Mouse (Mus musculus) CD4-positive helper T cell, adult 2 months (primary cell): Measurements from ENCODE around the gene Lpar2.

Source experiments
- DNase-seq: peaks from one replicate; pipeline ENCODE4 v3.0.0-alpha.2; 2012; ENCODE audit warnings: low read depth, missing footprints, low spot score

The Lpar2 gene

DNA sequence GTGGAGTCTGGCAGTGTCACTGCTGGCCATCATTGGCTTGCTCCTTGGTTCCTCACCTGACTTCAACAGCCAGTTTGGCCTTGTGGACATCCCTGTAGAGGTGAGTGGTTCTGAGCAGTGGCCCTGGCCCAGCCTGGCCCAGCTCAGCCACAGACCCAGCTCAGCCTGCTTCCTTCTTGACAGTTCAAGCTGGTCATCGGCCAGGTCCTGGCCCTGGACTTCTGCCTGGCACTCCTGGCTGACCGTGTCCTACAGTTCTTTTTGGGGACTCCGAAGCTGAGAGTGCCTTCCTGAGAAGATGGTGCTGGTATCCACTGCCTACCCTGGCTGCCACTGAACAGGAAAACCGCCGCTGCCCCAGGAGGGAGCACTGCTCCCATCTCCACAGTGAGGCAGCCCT lies 15.0 kb upstream of the Lpar2 start:
- DNase-seq = no peak

DNA sequence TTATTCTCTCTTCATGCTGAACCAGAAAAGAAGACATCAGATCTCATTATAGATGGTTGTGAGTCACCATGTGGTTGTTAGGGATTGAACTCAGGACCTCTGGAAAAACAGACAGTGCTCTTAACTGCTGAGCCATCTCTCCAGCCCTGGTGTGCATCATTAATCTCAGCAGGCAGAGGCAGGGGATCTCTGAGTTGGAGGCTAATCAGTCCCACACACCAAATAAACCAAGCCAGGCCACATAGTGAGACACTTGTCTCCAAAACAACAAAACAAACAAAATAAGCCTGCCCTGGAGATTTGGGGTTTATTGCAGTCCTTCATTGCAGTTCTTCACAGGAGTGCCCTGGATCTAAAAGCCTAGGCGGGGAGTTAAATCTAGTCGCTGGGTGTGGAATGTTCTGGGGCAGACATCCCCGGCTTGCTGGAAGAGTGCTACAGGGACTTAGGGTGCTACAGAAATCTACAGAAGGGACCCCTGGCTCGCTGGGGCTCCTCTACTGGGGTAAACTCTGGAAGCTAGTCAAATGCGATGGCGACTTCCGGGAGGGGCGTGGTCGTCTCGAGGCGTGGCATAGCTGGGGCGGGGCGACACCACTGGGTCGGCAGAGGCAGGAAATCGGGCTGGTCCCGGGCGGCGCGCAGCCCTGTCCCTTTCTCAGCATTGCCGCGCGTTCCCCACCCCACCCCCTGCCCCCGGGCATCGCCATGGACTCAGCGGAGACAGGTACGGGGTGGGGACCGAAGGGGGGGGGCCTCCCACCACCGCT lies 13.9 kb upstream of the Lpar2 start, which contains the start of gene Gmip:
Gene Gmip, plus strand, starts transcription at position 586 of the 770 bp plus-strand sequence.
- DNase-seq = peak; percentile 91

DNA sequence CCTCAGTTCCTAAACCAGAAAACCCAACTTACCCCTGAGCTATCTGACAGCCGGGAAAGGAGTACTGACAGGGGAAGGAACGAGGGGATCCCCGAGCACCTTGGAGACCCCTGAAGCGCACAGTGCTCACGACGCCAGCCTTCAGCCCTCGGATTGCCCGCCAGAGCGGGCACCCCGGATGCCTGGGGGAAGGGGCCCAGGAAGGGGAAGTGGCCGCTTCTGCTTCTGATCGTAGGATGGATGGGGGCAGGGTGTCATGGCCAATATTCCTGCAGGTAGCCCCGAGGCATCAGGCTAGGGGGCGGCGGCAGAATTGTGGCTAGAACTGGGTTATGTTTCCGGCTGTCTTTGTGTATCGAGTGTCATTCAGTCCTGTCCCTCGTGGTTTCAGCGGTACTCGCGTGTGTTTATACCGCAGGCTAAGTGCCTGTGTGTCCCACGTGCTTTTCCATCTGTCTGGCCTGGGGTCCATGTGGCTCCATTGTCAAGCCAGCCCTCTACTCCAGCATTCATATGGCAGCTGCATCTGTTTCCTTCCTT lies 13.3 kb upstream of the Lpar2 start:
- peak; percentile 71 for DNase-seq

DNA sequence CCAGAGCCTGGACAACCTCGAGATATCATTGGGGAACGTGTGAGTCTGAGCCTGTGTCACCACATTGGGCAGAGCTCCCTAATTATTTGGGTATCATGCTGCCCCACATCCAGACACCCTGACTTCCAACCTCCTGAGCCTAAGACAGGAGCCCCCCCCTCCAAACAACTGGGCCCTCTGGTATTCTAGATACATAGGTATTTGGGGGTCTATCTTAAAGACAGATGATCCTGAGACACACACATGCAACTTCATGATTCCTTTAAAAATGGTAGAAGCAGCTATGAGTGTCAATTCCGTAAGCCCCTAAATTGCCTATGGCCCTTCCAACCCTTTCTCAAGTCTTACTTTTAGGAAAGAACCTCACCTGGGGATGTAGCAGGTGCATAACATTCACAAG lies 12.4 kb upstream of the Lpar2 start:
- DNase-seq = no peak

DNA sequence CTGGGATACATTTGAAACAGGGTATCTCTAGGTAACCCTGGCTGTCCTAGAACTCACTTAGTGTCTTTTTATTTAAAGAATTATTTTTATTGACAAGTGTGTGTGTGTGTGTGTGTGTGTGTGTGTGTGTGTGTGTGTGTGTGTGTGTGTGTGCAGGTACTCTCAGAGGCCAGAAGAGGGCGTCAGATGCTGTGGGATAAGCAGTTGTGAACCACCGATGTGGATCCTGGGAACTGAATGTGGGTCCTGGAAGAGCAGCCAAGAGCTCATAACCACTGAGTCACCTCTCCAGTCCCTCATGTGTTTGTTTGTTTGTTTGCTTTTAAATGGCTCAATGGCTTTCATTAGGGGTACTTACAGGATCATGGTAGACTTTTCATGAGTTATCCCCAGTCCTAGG lies 7.3 kb upstream of the Lpar2 start:
- no peak for DNase-seq

DNA sequence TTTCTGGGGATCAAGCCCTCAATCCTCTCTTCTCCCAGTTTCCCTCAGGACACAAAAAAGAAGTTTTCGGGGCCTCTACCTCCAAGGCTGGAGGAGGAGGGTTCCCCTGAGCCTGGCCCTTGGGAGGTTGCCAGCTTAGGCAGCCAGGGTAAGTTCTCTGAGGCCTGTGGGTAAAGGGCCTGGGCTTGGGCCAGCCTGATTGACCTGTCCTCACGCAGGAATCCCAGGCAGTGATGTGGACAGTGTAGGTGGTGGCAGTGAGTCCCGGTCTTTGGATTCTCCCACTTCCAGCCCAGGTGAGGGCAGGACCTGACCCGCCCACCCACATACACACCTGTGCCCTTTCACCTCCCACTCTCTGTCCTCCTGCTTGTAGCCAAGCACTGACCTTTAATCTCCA lies 6.8 kb upstream of the Lpar2 start:
- no peak for DNase-seq

DNA sequence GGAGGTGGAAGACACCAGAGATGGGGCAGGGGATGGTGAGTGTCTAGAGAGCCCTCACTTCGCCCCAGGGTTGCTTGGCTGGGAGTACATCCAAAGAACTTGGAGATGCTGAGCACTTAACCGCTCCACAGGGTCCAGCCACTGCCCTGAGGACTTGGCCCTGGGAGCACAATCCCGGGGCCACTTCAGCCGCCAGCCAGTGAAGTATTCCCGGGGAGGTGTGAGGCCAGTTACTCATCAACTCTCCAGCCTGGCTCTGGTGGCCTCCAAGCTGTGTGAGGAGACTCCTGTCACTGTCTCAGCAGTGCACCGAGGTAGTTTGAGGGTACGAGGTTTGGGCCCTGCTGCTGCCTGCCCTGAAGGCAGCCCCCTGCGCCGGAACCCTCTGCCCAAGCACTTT lies 1.8 kb upstream of the Lpar2 start:
- no peak for DNase-seq

DNA sequence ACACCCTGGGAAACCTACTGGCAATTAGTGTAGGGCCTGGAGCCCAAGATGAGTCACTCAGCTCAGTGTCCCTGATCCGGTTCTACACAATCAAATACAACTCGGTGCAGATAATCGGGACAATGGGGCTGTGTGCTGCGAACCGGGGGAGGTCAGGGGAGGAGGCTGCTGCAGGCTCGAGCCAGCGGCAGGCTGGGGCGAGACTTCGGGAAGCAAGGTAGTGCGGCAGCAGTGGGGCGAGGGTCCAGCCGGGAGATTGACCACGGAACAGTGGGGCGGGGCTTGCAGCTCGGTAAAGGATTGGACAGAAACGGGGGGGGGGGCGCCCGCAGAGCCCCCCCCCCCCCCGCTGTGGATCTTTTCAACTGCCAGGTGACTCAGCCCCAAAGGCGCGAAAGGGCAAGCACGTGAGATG lies 251 bp upstream of the Lpar2 start:
- no peak for DNase-seq

DNA sequence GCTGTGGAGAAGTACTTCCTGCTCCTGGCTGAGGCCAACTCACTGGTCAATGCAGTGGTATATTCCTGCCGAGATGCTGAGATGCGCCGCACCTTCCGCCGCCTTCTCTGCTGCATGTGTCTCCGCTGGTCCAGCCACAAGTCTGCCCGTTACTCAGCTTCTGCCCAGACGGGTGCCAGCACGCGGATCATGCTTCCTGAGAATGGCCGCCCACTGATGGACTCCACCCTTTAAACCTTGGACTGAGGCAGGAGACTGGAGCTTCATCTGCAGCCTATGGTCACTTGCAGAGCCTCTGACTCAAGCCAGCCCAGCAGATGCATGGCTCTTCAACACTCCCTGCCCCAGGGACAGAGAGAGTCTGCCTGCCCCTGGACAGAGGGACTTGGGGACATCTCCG lies 4.1 kb downstream of the Lpar2 start:
- no peak for DNase-seq

DNA sequence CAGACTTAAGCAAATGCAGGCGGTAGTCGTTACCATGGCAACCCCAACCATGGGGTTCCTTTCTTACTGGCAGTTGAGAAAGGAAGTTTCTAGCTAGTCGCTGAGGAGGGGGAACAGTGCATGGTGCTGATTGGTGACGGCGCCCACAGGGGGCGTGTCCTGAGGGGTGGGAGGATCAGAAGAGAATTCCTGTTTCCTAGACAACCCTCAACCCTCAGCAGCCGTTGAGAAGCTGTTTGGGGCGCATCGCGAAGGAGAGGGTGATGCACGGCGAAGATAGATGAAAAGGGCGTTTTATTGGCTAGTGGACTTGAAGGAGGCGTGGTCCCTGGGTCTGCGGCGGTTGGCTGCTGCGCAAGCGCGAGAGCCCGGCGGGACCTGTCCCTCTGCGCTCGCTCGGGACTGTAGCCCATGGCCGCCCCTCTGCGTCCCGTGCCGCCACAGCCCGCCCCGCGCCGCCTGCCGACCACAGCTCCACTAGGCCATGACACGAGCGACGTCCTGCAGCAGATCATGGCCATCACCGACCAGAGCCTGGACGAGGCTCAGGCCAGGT lies 10.1 kb downstream of the Lpar2 start, which contains the start of gene Pbx4:
Gene Pbx4, plus strand, starts transcription at position 194 of the 556 bp plus-strand sequence.
- peak; percentile 98 for DNase-seq

DNA sequence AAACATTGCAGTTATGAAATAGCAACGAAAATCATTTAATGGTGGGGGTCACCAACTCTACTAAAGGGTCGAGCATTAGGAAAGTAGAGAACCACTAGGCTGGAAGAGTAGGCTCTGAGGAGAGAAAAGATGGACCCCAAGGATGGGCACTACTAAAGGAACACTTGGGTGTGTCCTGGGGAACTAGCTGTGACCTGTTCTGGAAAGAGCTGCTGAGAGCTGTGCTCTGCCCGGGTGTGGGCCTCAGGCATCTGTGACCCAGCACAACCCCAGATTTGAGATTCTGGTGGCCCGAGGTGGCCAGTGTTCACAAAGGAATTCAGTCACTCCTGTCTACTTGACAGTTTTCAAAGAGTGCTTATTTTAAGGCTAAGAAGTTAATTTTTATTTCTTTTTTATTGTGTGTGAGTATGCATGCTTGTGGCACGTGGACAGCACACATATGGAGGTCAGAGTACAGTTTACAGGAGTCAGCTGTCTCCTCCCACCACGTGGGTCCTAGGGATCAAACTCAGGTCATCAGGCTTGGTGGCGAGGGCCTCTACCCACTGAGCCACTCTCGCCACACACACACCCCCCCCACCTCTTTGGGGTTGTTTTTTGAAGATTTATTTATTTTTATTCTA lies 14.9 kb downstream of the Lpar2 start:
- no peak for DNase-seq

DNA sequence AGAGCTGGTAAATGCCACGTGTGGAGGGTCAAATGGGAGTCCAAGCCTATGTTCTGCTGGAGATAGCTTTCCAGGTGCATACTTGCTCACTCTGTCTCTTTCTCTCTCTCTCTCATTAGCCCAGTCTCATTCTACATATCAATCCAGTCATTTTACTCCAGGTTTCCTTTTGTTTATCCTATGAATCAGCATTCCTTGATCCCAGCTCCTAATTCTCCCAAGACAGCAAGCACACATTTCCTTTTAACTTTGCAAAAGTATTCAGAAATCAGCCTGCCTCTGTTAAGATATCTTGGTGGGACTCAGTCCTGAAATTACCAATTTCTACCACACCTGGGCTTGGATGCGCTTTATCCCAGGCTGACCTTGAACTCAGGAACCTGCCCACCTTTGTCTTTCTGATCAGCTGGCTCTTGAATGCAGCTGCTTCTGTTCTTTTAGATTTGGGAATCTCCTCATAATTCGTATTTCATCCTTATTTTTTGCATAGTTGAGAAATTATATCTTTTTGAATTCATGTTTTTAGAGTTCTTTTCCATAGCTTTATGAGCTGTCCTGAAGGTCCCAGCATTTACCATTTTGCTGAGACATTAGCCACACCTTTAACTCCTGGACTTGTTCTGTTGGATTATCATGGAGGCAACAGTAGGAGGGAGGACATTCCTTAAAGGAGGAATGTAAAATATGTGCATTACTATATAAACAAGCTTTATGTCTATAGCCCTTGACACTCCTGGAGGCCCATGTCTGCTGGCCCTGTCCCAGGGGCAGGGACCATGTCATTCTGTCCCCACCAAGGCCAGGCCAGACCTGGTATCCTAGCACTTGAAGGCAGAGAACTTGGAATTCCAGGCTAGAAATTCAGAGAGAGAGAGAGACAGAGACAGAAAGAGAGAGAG lies 25.2 kb downstream of the Lpar2 start:
- DNase-seq = no peak

DNA sequence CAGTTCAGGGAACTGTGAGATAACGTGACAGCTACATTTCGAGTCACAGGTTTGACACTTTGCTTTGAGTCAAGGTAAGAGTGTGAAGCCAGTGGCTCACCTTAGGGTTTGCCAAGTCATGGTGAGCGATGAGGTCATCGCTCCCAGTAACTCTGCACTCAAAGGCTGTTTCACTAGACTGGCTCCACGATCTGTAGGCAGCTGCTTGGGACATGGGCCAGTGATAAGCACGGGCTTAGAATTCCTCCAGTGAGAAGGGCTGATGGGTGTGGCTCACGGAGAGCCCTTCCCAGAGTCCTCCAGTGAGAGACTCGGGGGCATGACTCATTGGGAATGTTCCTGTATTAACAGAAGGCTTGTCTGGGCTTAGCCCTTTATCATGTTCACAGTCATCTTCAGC lies 26.7 kb downstream of the Lpar2 start:
- DNase-seq = no peak

DNA sequence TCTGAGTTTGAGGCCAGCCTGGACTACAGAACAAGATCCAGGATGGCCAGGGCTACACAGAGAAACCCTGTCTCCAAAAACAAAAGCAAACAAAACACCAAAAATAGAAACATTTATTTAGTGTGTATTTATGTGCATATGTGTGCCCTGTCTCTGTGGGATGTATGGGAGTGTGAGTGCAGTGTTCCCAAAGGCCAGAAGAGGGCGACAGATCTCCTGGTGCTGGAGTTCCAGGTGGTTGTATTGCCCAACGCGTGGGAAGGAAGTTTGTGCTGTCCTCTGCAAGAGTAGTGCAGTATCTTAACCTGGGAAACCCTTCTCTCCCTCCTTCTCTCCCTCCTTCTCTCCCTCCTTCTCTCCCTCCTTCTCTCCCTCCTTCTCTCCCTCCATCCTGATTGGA lies 27.7 kb downstream of the Lpar2 start:
- no peak for DNase-seq

DNA sequence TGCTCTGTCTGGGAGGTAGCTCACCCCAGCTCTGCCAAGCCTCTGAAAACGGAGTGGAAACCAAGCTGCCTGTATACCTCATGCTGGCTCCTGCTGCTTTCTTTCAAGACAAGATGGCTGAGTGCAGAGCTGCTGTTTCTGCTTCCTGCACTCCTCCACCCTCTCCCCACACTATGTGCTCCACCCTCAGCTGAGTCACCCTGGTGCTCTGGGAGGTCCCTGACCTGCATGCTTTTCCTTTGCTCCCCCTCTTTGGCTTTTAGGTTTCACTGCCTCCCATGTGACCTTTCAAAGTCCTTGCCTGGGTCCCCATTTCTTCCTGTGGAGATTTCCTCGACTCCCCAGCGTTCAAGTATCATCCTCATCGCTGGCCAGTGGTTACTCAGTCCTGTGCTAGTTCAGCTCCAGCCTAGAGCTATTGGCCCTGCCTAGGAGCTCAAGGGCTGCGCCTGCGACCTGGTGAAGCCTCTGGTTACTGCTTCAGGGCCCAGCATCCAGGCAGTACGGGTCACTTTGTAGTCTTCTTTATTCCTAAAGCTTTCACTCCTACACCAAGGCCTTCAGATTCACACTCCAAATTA lies 28.8 kb downstream of the Lpar2 start:
- no peak for DNase-seq

DNA sequence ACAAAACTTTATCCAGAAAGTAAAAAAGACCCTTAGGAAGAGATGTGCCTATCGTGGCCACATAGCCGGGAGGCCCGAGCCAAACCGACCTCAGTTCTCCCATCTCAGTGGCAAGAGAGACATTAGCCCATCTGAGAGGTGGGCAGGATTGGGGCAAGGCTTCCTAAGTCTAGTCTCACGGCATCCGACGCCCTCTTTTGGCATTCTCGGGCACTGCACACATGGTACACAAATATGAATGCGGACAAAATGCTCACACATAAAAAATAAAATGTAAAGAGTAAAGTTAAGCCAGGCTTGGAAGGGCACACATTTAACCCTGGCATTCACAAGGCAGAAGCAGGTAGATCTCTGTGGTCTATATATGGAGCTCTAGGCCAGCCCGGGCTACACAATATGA lies 31.6 kb downstream of the Lpar2 start:
- no peak for DNase-seq

DNA sequence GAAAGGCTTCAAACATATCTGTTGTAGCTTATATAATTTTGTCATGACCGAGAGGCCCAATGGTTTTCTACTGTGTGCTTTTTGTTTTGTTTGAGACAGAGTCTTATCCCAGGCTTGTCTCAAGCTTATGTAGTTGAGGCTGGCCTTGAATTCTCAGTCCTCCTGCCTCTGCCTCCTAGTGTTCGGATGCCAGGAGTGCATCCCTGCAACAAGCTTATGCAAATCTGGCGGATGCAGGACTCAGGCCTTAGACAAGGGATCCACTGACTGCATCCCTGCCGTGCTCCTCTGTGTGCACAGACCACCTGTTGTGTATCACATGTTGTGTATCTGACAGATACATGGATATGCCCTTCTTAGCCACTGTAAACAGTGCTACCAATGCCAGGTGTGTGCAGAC lies 38.6 kb downstream of the Lpar2 start:
- no peak for DNase-seq

DNA sequence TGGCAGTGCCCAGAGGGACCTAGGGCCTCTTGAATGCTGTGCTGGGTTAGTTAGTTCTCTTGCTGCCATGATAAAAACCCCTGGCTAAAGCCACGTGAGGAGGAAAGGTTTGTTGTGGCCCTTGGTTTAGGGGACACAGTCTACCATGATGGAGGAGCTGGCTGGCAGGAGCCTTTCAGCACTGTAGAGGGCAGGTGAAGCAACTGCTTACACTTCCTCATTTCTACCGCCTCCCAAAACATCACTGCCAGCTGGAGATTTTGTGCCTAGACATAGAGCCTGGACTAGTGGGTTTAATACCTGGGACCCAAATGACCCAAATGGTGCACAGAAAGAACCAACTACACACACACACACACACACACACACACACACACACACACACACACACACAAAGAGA lies 39.0 kb downstream of the Lpar2 start:
- no peak for DNase-seq

DNA sequence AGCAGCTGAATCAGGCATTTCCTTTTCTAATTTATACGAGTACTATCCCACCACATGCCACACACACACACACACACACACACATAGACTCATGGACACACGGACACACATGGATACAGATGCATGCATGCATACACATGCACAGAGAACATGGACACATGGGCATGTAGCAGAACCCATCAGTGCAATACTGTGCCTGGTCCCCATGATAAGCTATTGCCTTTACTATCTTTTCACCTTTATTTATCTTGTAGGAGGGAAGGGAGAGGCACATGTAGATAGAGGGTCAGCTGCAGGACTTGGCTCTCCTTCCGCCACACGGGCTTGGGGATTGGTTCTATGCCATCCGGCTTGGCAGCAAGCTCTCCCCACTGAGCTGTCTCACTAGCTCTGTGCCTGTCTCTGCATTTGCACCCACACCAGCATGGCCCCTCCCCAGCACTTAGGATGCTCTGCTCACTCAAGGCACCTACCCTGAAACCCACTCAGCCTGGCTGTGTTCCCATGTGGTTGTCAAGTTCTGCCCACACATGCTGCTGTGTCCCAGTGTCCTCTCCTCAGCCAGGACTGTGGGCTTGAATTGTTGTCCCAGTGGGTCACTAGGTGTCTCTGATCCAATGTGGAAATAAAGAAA lies 41.3 kb downstream of the Lpar2 start:
- no peak for DNase-seq

DNA sequence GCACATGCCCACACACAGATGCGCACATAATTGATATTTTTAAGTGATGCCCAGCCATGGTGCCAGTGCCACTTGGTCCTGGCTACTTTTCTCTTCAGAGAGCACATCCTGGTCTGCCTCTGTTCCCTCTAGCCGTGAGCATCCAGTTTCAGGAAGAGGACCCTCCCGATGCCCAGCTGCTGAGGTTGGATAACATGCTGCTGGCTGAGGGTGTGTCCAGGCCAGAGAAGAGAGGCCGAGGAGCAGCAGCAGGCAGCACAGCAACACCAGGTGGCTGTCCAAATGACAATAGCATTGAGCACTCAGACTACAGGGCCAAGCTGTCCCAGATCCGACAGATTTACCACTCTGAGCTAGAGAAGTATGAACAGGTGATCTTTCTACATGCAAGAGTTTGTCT lies 42.0 kb downstream of the Lpar2 start:
- DNase-seq = no peak
